Mouse (Mus musculus): Measurements from ENCODE around the gene Mrpl22. TPM values are rescaled to one million over a fixed set of nuclear protein-coding genes. Genes with fewer than 3 reads are reported as not detected.

The Mrpl22 gene
- 110 and 111 TPM in 2 replicates for polyA plus RNA-seq (2015; fragmentation: Nextera tagmentation; extraction: Ambion mirVana)

- Histone ChIP-seq H3K36me3 (peaks cover 29% of the 10 kb centered on the region), H3K9ac (peak within 1 kb of the TSS; percentile 68), H3K27me3 (no peaks in the 10 kb centered on the region), H3K9me3 (no peaks in the 10 kb centered on the region), H3K4me3 (peak within 1 kb of the TSS; percentile 68), H3K4me1 (peaks cover 21% of the 10 kb centered on the region), H3K27ac (peak within 1 kb of the TSS; percentile 75), H3K4me2 (peak within 1 kb of the TSS; percentile 69)
- peak; percentile 81 for ATAC-seq (ENCODE audit: insufficient number of reproducible peaks, low FRiP score, low TSS enrichment, low read depth)
- under 1% methylated on average over 34 of the region's 34 CpGs for WGBS
Measured at GRCm38 (mm10) chr11:58171459-58172091, at the start of gene Mrpl22. TSS of gene Mrpl22 (plus strand) at chr11:58171661.

- 93% methylated on average over 2 of the region's 2 CpGs for WGBS
- Histone ChIP-seq H3K36me3 (peaks cover 90% of the 10 kb centered on the region), H3K27ac (no peak overlapping the region), H3K27me3 (no peaks in the 10 kb centered on the region), H3K9ac (no peak overlapping the region), H3K4me1 (no peaks in the 10 kb centered on the region), H3K4me3 (no peak overlapping the region), H3K4me2 (no peak overlapping the region), H3K9me3 (no peaks in the 10 kb centered on the region)
- no peak for ATAC-seq (ENCODE audit: insufficient number of reproducible peaks, low FRiP score, low TSS enrichment, low read depth)
Measured at GRCm38 (mm10) chr11:58123711-58124110, 47.8 kb upstream of the Mrpl22 start.

DNA sequence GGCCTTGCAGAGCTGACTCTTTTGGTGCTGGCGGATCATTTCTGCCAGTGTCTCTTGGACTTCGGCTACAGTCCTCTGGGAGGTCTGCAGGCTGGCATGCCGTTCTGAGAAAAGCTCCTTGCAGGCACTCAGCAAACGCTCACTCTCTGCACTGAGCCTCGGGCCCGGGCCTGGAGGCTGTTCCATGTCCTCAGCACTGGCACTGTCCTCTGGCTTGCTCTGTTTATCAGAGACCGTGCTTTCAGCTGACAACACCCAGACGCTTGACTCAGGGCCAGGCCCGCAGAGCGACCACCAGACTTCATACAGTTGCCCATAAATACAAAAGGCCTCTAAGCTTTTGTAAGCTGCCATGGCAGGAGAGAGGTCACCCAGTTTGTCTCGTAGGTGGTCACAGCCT lies 46.4 kb upstream of the Mrpl22 start:
- Histone ChIP-seq H3K9me3 (no peaks in the 10 kb centered on the region), H3K36me3 (peaks cover 92% of the 10 kb centered on the region), H3K4me1 (no peaks in the 10 kb centered on the region), H3K4me3 (no peak overlapping the region), H3K27me3 (no peaks in the 10 kb centered on the region), H3K27ac (no peak overlapping the region), H3K4me2 (no peak overlapping the region), H3K9ac (no peak overlapping the region)
- ATAC-seq (ENCODE audit: insufficient number of reproducible peaks, low FRiP score, low TSS enrichment, low read depth), result no peak
- 90% methylated on average over 11 of the region's 11 CpGs for WGBS

DNA sequence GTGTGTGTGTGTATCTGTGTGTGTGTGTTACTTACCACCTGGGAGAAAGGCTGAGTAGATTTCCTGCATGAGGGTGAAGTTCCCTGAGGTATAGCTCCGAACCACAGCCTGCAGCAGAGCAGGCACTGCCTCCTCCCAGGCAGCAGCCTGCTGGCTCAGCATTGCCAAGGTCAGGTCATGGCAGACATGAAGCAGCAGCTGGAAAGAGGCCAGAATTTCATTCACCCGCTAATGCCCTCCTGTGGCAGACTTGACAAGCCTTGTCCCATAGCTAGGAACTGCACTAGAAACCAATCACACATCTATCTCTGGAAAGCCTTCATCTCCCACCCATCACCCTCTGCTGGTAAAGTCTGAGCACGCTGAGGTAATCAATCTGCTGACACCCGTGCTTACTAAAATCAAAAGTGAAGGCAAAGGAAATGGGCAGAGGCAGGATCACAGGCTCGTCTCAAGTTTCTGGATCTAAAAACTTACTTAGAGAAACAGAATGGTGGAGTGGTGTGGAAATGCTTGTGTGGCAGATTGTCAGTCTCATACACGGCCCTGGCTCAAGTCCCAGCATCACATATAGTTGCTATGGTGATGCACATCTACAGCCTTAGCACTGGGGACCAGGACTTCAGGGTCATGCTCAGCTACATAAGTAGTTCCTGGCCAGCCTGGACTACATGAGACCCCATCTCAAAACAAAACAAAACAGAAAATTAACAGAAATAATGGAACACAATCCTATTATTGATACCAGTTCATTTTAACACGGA lies 44.9 kb upstream of the Mrpl22 start:
- Histone ChIP-seq H3K27ac (no peak overlapping the region), H3K9me3 (no peaks in the 10 kb centered on the region), H3K36me3 (peaks cover 93% of the 10 kb centered on the region), H3K27me3 (no peaks in the 10 kb centered on the region), H3K9ac (no peak overlapping the region), H3K4me1 (no peaks in the 10 kb centered on the region), H3K4me3 (no peak overlapping the region), H3K4me2 (no peak overlapping the region)
- 69% methylated on average over 7 of the region's 7 CpGs for WGBS
- no peak for ATAC-seq (ENCODE audit: insufficient number of reproducible peaks, low FRiP score, low TSS enrichment, low read depth)

- no peak for ATAC-seq (ENCODE audit: insufficient number of reproducible peaks, low FRiP score, low TSS enrichment, low read depth)
- no peak overlapping the region for H3K9ac ChIP-seq
- no peaks in the 10 kb centered on the region for H3K4me1 ChIP-seq
- no peak overlapping the region for H3K27ac ChIP-seq
- H3K36me3 ChIP-seq, result peaks cover 96% of the 10 kb centered on the region
- no peak overlapping the region for H3K4me2 ChIP-seq
- no peak overlapping the region for H3K4me3 ChIP-seq
- no peaks in the 10 kb centered on the region for H3K9me3 ChIP-seq
- 90% methylated on average over 2 of the region's 2 CpGs for WGBS
- no peaks in the 10 kb centered on the region for H3K27me3 ChIP-seq
Measured at GRCm38 (mm10) chr11:58127544-58127943, 43.9 kb upstream of the Mrpl22 start.

DNA sequence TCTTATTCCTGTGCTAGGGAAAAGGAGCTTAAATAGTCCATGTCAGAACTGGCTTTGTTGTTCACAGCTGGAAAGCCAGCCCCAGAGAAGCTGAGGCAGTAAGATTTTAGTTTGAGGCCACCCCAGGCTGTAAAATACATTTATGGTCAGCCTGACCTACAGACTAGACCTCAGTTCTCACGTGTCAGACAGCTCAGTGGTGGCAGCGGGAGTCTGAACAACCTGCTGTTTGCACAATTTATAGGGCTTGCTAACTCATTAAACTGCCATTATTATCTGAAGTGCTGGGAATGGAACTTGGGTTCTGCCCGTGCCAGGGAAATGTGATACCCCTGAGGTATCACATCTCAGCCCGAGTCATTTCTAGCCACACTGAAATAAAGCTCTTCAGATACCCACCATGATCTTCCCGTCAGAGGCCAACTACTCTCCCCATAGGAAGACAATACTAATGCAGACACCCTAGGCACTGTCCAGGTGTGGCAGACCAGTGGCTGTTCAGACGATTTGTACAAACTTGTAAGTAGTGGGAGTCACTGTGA lies 42.1 kb upstream of the Mrpl22 start:
- Histone ChIP-seq H3K9me3 (no peaks in the 10 kb centered on the region), H3K27me3 (no peaks in the 10 kb centered on the region), H3K9ac (no peak overlapping the region), H3K4me2 (no peak overlapping the region), H3K27ac (no peak overlapping the region), H3K36me3 (peaks cover 89% of the 10 kb centered on the region), H3K4me3 (no peak overlapping the region), H3K4me1 (no peaks in the 10 kb centered on the region)
- 38% methylated on average over 6 of the region's 6 CpGs for WGBS
- ATAC-seq (ENCODE audit: insufficient number of reproducible peaks, low FRiP score, low TSS enrichment, low read depth), result no peak

- H3K4me1 ChIP-seq, result no peaks in the 10 kb centered on the region
- ATAC-seq (ENCODE audit: insufficient number of reproducible peaks, low FRiP score, low TSS enrichment, low read depth), result no peak
- 96% methylated on average over 3 of the region's 3 CpGs for WGBS
Measured at GRCm38 (mm10) chr11:58132026-58132425, 39.4 kb upstream of the Mrpl22 start.

GRCm38 (mm10) chr11:58134869-58135268 lies 36.6 kb upstream of the Mrpl22 start:
- H3K4me1 ChIP-seq, result no peaks in the 10 kb centered on the region
- H3K4me3 ChIP-seq, result no peak overlapping the region
- no peak for ATAC-seq (ENCODE audit: insufficient number of reproducible peaks, low FRiP score, low TSS enrichment, low read depth)
- H3K9me3 ChIP-seq, result no peaks in the 10 kb centered on the region
- peaks cover 92% of the 10 kb centered on the region for H3K36me3 ChIP-seq
- H3K27me3 ChIP-seq, result no peaks in the 10 kb centered on the region
- no peak overlapping the region for H3K27ac ChIP-seq
- no peak overlapping the region for H3K4me2 ChIP-seq
- no peak overlapping the region for H3K9ac ChIP-seq

More at GRCm38 (mm10) chr11:58132026-58132425, 39.4 kb upstream of the Mrpl22 start:
- no peak overlapping the region for H3K9ac ChIP-seq
- no peak overlapping the region for H3K27ac ChIP-seq
- no peak overlapping the region for H3K4me3 ChIP-seq
- no peaks in the 10 kb centered on the region for H3K9me3 ChIP-seq
- peaks cover 90% of the 10 kb centered on the region for H3K36me3 ChIP-seq
- no peaks in the 10 kb centered on the region for H3K27me3 ChIP-seq
- no peak overlapping the region for H3K4me2 ChIP-seq

GRCm38 (mm10) chr11:58135296-58135695 lies 36.2 kb upstream of the Mrpl22 start:
- no peak for ATAC-seq (ENCODE audit: insufficient number of reproducible peaks, low FRiP score, low TSS enrichment, low read depth)
- peaks cover 92% of the 10 kb centered on the region for H3K36me3 ChIP-seq

DNA sequence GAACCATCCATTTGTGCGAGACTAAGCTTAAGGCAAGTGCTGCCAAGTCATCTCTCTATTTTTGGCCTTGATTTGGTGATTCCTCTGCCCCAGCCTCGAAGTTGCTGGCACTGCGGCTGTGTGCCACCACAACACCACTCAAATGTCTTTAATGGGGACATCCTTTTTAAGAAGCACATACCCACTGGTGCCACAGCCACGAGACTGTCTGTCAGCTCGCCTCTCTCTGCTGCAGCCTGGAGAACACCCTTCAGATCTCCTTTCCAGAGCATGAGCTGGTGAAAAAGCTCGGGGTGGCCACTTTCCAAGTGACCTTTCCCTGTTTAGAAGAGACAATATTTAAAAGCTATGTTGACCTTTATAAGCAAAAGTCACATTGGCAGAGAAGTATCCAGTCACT lies 34.8 kb upstream of the Mrpl22 start:
- H3K9me3 ChIP-seq, result no peaks in the 10 kb centered on the region
- H3K36me3 ChIP-seq, result peaks cover 92% of the 10 kb centered on the region
- H3K4me3 ChIP-seq, result no peak overlapping the region
- H3K4me1 ChIP-seq, result no peaks in the 10 kb centered on the region
- no peak overlapping the region for H3K27ac ChIP-seq
- no peak overlapping the region for H3K4me2 ChIP-seq
- 91% methylated on average over 6 of the region's 6 CpGs for WGBS
- H3K27me3 ChIP-seq, result no peaks in the 10 kb centered on the region
- ATAC-seq (ENCODE audit: insufficient number of reproducible peaks, low FRiP score, low TSS enrichment, low read depth), result no peak
- H3K9ac ChIP-seq, result no peak overlapping the region

More at GRCm38 (mm10) chr11:58135296-58135695, 36.2 kb upstream of the Mrpl22 start:
- no peak overlapping the region for H3K4me3 ChIP-seq
- no peak overlapping the region for H3K4me2 ChIP-seq
- no peak overlapping the region for H3K27ac ChIP-seq
- no peaks in the 10 kb centered on the region for H3K27me3 ChIP-seq
- H3K4me1 ChIP-seq, result no peaks in the 10 kb centered on the region
- H3K9ac ChIP-seq, result no peak overlapping the region
- no peaks in the 10 kb centered on the region for H3K9me3 ChIP-seq

DNA sequence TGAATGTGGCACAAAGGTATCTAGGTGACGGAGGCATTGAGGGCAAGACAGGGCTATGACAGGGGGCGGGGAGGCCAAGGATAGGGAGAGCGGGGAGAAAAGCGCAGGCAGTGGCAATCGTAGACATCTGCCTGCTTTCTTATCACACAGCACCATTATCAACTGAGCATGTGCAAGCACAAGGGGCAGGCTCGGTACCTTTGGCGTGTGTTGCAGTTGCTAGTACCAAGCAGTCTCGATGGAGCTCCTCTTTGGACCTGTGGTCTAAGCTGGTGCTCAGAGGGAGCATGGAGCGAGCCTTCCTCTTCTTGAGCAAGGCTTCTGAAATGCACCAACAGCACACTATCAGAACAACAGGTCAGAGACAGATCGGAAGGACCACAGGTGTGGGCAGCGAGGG lies 32.6 kb upstream of the Mrpl22 start:
- Histone ChIP-seq H3K4me3 (no peak overlapping the region), H3K36me3 (peaks cover 90% of the 10 kb centered on the region), H3K27ac (no peak overlapping the region), H3K9me3 (no peaks in the 10 kb centered on the region), H3K9ac (no peak overlapping the region), H3K27me3 (no peaks in the 10 kb centered on the region), H3K4me2 (no peak overlapping the region), H3K4me1 (no peaks in the 10 kb centered on the region)
- no peak for ATAC-seq (ENCODE audit: insufficient number of reproducible peaks, low FRiP score, low TSS enrichment, low read depth)
- 93% methylated on average over 11 of the region's 11 CpGs for WGBS

GRCm38 (mm10) chr11:58139466-58139865 lies 32.0 kb upstream of the Mrpl22 start:
- Histone ChIP-seq H3K36me3 (peaks cover 90% of the 10 kb centered on the region), H3K9ac (no peak overlapping the region), H3K4me1 (no peaks in the 10 kb centered on the region), H3K4me3 (no peak overlapping the region), H3K4me2 (no peak overlapping the region), H3K27ac (no peak overlapping the region), H3K9me3 (no peaks in the 10 kb centered on the region), H3K27me3 (no peaks in the 10 kb centered on the region)
- ATAC-seq (ENCODE audit: insufficient number of reproducible peaks, low FRiP score, low TSS enrichment, low read depth), result no peak
- WGBS, result 85% methylated on average over 3 of the region's 3 CpGs
